Comparison of ENCODE assay signal across 21 mouse cellular contexts in the genomic region with DNA sequence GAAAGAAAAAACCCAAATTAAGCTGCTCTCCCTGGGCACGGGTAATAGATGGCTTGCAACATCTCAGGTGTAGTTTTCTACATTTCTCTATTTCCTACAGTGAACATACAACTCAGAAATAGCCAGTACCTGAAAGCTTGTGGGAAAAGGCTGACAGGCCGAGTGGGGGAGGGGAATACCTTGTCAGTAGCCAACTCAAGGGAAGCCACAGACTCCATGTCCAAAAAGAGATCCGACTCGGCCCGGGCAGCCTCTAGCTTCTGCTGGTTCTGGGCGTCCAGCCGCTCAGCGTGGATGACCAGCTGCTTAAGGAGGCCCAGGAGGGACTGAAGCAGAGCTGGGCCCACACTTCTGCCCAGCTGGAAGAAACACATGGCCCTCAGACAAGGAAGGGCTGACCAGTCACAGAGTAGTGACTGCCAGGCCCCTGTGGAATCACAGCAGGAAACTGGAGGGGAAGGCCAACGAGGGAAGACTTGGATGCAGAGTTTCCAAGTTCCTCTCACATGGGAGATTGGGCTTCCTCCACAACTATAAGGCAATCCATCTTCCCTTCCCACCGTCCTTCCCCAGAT. TPM values are rescaled to one million over a fixed set of nuclear protein-coding genes. Genes with fewer than 3 reads are reported as not detected.
DNase-seq lines count a peak whose midpoint lies in the region; ATAC-seq and TF ChIP-seq lines count a peak whose summit lies in the region.
"Had no signal": no experiment of that assay in that cellular context is flagged by ENCODE, and none has a peak within 500 bp of the region (broad histone marks: within the 10 kb centered on the region; RNA-seq: fewer than 3 reads in every experiment).

No protein-coding gene starts in this region.

- no peaks in the 10 kb centered on the region for H3K9me3 ChIP-seq in heart, embryonic 12.5 days (replicated peaks)
- no peaks in the 10 kb centered on the region for H3K9me3 ChIP-seq in limb, embryonic 13.5 days
- H3K9me3 ChIP-seq in limb, embryonic 10.5 days (replicated peaks) = no peaks in the 10 kb centered on the region
- H3K9me3 ChIP-seq: embryonic facial prominence, embryonic 13.5 days; forebrain, embryonic 12.5 days; heart, embryonic 13.5 days; hindbrain, embryonic 10.5 days; intestine, embryonic 15.5 days had no signal

- peak; percentile 31 for DNase-seq in gastrocnemius, adult 2 months
- DNase-seq in gastrocnemius, postnatal 36 days = no peak
- DNase-seq in heart, postnatal 10 days = peak; percentile 16 to 29
- DNase-seq in limb, embryonic 10.5 days (ENCODE audit: low spot score) = no peak
- DNase-seq: adrenal gland, postnatal 14 days; cerebellum, adult 11-12 months; cerebellum, postnatal 25 days; gastrocnemius, postnatal 14 days; heart, adult 2 months; kidney, adult 18-20 months had no signal

- no peak overlapping the region for H3K4me2 ChIP-seq in heart, embryonic 12.5 days
- H3K4me2 ChIP-seq in limb, embryonic 13.5 days (replicated peaks) = no peak overlapping the region
- H3K4me2 ChIP-seq: embryonic facial prominence, embryonic 13.5 days; forebrain, embryonic 12.5 days; heart, embryonic 13.5 days; hindbrain, embryonic 14.5 days; intestine, embryonic 15.5 days had no signal

- intact Hi-C loops in gastrocnemius, adult 2 months (cut with DNase I) = no loop called here
- intact Hi-C loops in gastrocnemius, postnatal 36 days (cut with DNase I) = no loop called here
- intact Hi-C loops in heart, postnatal 10 days (cut with DNase I) = no loop called here

- 79% methylated on average over 10 of the region's 10 CpGs for WGBS in heart, embryonic 12.5 days
- 74% methylated on average over 10 of the region's 10 CpGs for WGBS in limb, embryonic 13.5 days
- WGBS in limb, embryonic 10.5 days = 85% methylated on average over 10 of the region's 10 CpGs

- H3K27me3 ChIP-seq in heart, embryonic 12.5 days (replicated peaks) = no peaks in the 10 kb centered on the region; the same call in 1 of the 2 replicates
- H3K27me3 ChIP-seq in limb, embryonic 13.5 days = no peaks in the 10 kb centered on the region
- no peaks in the 10 kb centered on the region for H3K27me3 ChIP-seq in limb, embryonic 10.5 days (ENCODE audit: low read depth, poor library complexity, severe bottlenecking)
- H3K27me3 ChIP-seq: embryonic facial prominence, embryonic 13.5 days; forebrain, embryonic 12.5 days; heart, embryonic 13.5 days; intestine, embryonic 15.5 days had no signal

- no peak for TF ChIP-seq CTCF in gastrocnemius, adult 2 months (IDR thresholded peaks at IDR 0.05)

- no peak overlapping the region for H3K9ac ChIP-seq in heart, embryonic 12.5 days
- H3K9ac ChIP-seq in limb, embryonic 13.5 days = 0 out of 2 replicates have a peak overlapping the region, but pooled peaks have one; percentile 9
- H3K9ac ChIP-seq: embryonic facial prominence, embryonic 13.5 days; forebrain, embryonic 12.5 days; heart, embryonic 13.5 days; hindbrain, embryonic 14.5 days; intestine, embryonic 15.5 days had no signal

- H3K4me3 ChIP-seq in gastrocnemius, adult 2 months = no peak overlapping the region
- no peak overlapping the region for H3K4me3 ChIP-seq in heart, embryonic 12.5 days
- H3K4me3 ChIP-seq in limb, embryonic 13.5 days = no peak overlapping the region
- no peak overlapping the region for H3K4me3 ChIP-seq in limb, embryonic 10.5 days
- H3K4me3 ChIP-seq: embryonic facial prominence, embryonic 13.5 days; forebrain, embryonic 12.5 days; heart, adult 2 months; heart, embryonic 13.5 days; hindbrain, embryonic 10.5 days; intestine, embryonic 15.5 days had no signal

- peaks cover 98% of the 10 kb centered on the region for H3K36me3 ChIP-seq in heart, embryonic 12.5 days
- H3K36me3 ChIP-seq in limb, embryonic 13.5 days = peaks cover 99% of the 10 kb centered on the region
- H3K36me3 ChIP-seq in limb, embryonic 10.5 days = peaks cover 100% of the 10 kb centered on the region

- peaks cover 6% of the 10 kb centered on the region; the same call in 1 of the 2 replicates for H3K4me1 ChIP-seq in heart, embryonic 12.5 days (replicated peaks)
- no peaks in the 10 kb centered on the region for H3K4me1 ChIP-seq in limb, embryonic 13.5 days
- no peaks in the 10 kb centered on the region for H3K4me1 ChIP-seq in limb, embryonic 10.5 days
- H3K4me1 ChIP-seq: embryonic facial prominence, embryonic 13.5 days; forebrain, embryonic 12.5 days; heart, embryonic 13.5 days; hindbrain, embryonic 10.5 days had no signal

- ATAC-seq in heart, embryonic 12.5 days (ENCODE audit: insufficient number of reproducible peaks, low FRiP score) = no peak
- no peak for ATAC-seq in limb, embryonic 13.5 days (ENCODE audit: low FRiP score, low read depth)
- ATAC-seq in monocyte, adult 5-6 weeks (replicated peaks; ENCODE audit: insufficient number of reproducible peaks, low FRiP score, low TSS enrichment, poor library complexity, severe bottlenecking) = no peak
- ATAC-seq: forebrain, embryonic 16.5 days; intestine, embryonic 15.5 days had no signal

- no peak overlapping the region for H3K27ac ChIP-seq in gastrocnemius, adult 2 months
- no peak overlapping the region for H3K27ac ChIP-seq in heart, embryonic 12.5 days (ENCODE audit: poor library complexity, severe bottlenecking)
- H3K27ac ChIP-seq in limb, embryonic 13.5 days = no peak overlapping the region
- no peak overlapping the region for H3K27ac ChIP-seq in limb, embryonic 10.5 days
- H3K27ac ChIP-seq: embryonic facial prominence, embryonic 13.5 days; forebrain, embryonic 12.5 days; heart, adult 2 months; heart, embryonic 13.5 days; hindbrain, embryonic 10.5 days; hindbrain, embryonic 14.5 days; intestine, embryonic 15.5 days had no signal

RNA-seq across cellular contexts. Expression of gene Urb1, which starts 34.2 kb away (rescaled TPM):
- 1 to 10 TPM; 4.7 to 5.0 TPM for total RNA-seq in gastrocnemius, adult 2 months (2021)
- 1 to 10 TPM; 3.9 to 5.0 TPM for total RNA-seq in gastrocnemius, postnatal 36 days (2021)
- 10 to 100 TPM; 10.8 to 11.3 TPM for total RNA-seq in heart, postnatal 10 days (2021)
- 8.4 and 9.2 TPM in 2 replicates for polyA plus RNA-seq in heart, embryonic 12.5 days (2016; fragmentation: Nextera tagmentation; extraction: Ambion mirVana)
- polyA plus RNA-seq in limb, embryonic 13.5 days (2015; fragmentation: Nextera tagmentation; extraction: Ambion mirVana) = 9.4 and 11.8 TPM in 2 replicates
- 14.1 and 14.2 TPM in 2 replicates for polyA plus RNA-seq in limb, embryonic 10.5 days (2016; fragmentation: Nextera tagmentation; extraction: Ambion mirVana)
- total RNA-seq in monocyte, adult 5-6 weeks (2017) = 3.9 to 6.8 TPM (median 4.9 TPM) in 3 replicates

RNA-seq across cellular contexts. Expression of gene Mrap, which starts 38.0 kb away (rescaled TPM):
- under 1 TPM in 1 of 2 experiments, not detected in 1; 0.84 TPM for total RNA-seq in gastrocnemius, adult 2 months (2021)
- 1 to 10 TPM in 1 of 2 experiments, under 1 TPM in 1; 0.43 to 1.5 TPM for total RNA-seq in gastrocnemius, postnatal 36 days (2021)
- 10 to 100 TPM; 21.5 to 27.5 TPM for total RNA-seq in heart, postnatal 10 days (2021)
- 26.3 and 26.4 TPM in 2 replicates for polyA plus RNA-seq in heart, embryonic 12.5 days (2016; fragmentation: Nextera tagmentation; extraction: Ambion mirVana)
- polyA plus RNA-seq in limb, embryonic 13.5 days (2015; fragmentation: Nextera tagmentation; extraction: Ambion mirVana) = 0.45 TPM in 1 of 2 replicates, not detected in the other
- 1.1 and 3.7 TPM in 2 replicates for polyA plus RNA-seq in limb, embryonic 10.5 days (2016; fragmentation: Nextera tagmentation; extraction: Ambion mirVana)
- 2.4 TPM in 1 of 3 replicates, not detected in the others for total RNA-seq in monocyte, adult 5-6 weeks (2017)
- total RNA-seq: ES-E14 had no signal
- polyA plus RNA-seq: embryonic facial prominence, embryonic 13.5 days; forebrain, embryonic 12.5 days; forebrain, embryonic 16.5 days had no signal

RNA-seq across cellular contexts. Expression of gene Mis18a, which starts 48.8 kb away (rescaled TPM):
- total RNA-seq in gastrocnemius, adult 2 months (2021) = under 1 TPM; 0.61 to 0.66 TPM
- 1 to 10 TPM; 1.0 to 1.2 TPM for total RNA-seq in gastrocnemius, postnatal 36 days (2021)
- total RNA-seq in heart, postnatal 10 days (2021) = 1 to 10 TPM; 5.3 to 5.9 TPM
- 36.9 and 38.9 TPM in 2 replicates for polyA plus RNA-seq in heart, embryonic 12.5 days (2016; fragmentation: Nextera tagmentation; extraction: Ambion mirVana)
- 70.7 and 74.5 TPM in 2 replicates for polyA plus RNA-seq in limb, embryonic 13.5 days (2015; fragmentation: Nextera tagmentation; extraction: Ambion mirVana)
- polyA plus RNA-seq in limb, embryonic 10.5 days (2016; fragmentation: Nextera tagmentation; extraction: Ambion mirVana) = 98.1 and 103 TPM in 2 replicates
- 36.1 to 45.9 TPM (median 37.8 TPM) in 3 replicates for total RNA-seq in monocyte, adult 5-6 weeks (2017)

RNA-seq across cellular contexts. Expression of gene Eva1c, which starts 50.5 kb away (rescaled TPM):
- total RNA-seq in gastrocnemius, adult 2 months (2021) = under 1 TPM; 0.10 to 0.56 TPM
- total RNA-seq in gastrocnemius, postnatal 36 days (2021) = under 1 TPM in 1 of 2 experiments, not detected in 1; 0.30 TPM
- total RNA-seq in heart, postnatal 10 days (2021) = 1 to 10 TPM; 1.6 to 2.9 TPM
- 2.1 and 3.4 TPM in 2 replicates for polyA plus RNA-seq in heart, embryonic 12.5 days (2016; fragmentation: Nextera tagmentation; extraction: Ambion mirVana)
- 1.5 and 2.6 TPM in 2 replicates for polyA plus RNA-seq in limb, embryonic 13.5 days (2015; fragmentation: Nextera tagmentation; extraction: Ambion mirVana)
- polyA plus RNA-seq in limb, embryonic 10.5 days (2016; fragmentation: Nextera tagmentation; extraction: Ambion mirVana) = 0.16 and 0.43 TPM in 2 replicates
- not detected in 3 replicates for total RNA-seq in monocyte, adult 5-6 weeks (2017)

Comparison
In these comparisons a context has a peak if more than half of its experiments do, and no peak if none do; other contexts are left out.
1. DNase-seq: peak in gastrocnemius, adult 2 months (single experiment) and heart, postnatal 10 days (2 of 2); none in gastrocnemius, postnatal 36 days (0 of 2) and limb, embryonic 10.5 days (single experiment).